Mouse (Mus musculus) ES-Bruce4 (cell line): ENCODE data around the gene Cela3b. TPM values are rescaled to one million over a fixed set of nuclear protein-coding genes. Genes with fewer than 3 reads are reported as not detected.

ENCODE experiments used
- H3K27ac ChIP-seq: 2 replicates; pipeline ENCODE4 v1.5.1; 2012; ENCODE audit warnings: low read length, inconsistent platforms; ENCODE audit not compliant: insufficient read depth
- H3K27me3 ChIP-seq: 2 replicates; pipeline ENCODE4 v1.6.1; 2012; ENCODE audit warnings: mild to moderate bottlenecking, low read length, inconsistent platforms; ENCODE audit not compliant: control insufficient read depth, poor library complexity, insufficient read depth, severe bottlenecking
- H3K36me3 ChIP-seq: 2 replicates; pipeline ENCODE4 v1.6.1; 2012; ENCODE audit warnings: inconsistent platforms, mild to moderate bottlenecking, low read length, moderate library complexity; ENCODE audit not compliant: control insufficient read depth, poor library complexity, insufficient read depth, severe bottlenecking
- H3K4me1 ChIP-seq: one replicate; pipeline ENCODE4 v1.8.1; 2011; ENCODE audit warnings: low read length; ENCODE audit not compliant: control insufficient read depth, insufficient read depth
- H3K4me3 ChIP-seq: 2 replicates; pipeline ENCODE4 v1.5.1; 2011; ENCODE audit warnings: low read depth, mild to moderate bottlenecking, low read length
- H3K9ac ChIP-seq: 2 replicates; pipeline ENCODE4 v1.6.1; 2012; ENCODE audit warnings: low read depth, mild to moderate bottlenecking, inconsistent platforms; ENCODE audit not compliant: poor library complexity, severe bottlenecking
- H3K9me3 ChIP-seq: replicated peaks from 2 replicates; pipeline ENCODE4 v1.6.1; 2012; ENCODE audit warnings: mild to moderate bottlenecking, low read length, inconsistent platforms; ENCODE audit not compliant: control insufficient read depth, poor library complexity, insufficient read depth, severe bottlenecking
- CTCF ChIP-seq: IDR thresholded peaks from one replicate; pipeline ENCODE4 v1.8.1; 2011; ENCODE audit warnings: low read depth, low read length
- EP300 ChIP-seq: IDR thresholded peaks from 2 replicates; pipeline ENCODE4 v1.6.1; 2011; ENCODE audit warnings: low read depth, low read length; ENCODE audit not compliant: insufficient read depth
- POLR2A ChIP-seq: IDR thresholded peaks from one replicate; pipeline ENCODE4 v1.8.1; 2011; ENCODE audit warnings: low read length; ENCODE audit not compliant: insufficient read depth
- polyA plus RNA-seq: library from polyadenylated mRNA; stranded (reverse); fragments of >200 nt; gene quantifications from 2 replicates; pipeline ENCODE4 v1.2.4, GENCODE M21; 2011; ENCODE audit warnings: low read depth; ENCODE audit not compliant: missing spikeins, insufficient read depth, insufficient read length

The Cela3b gene
- polyA plus RNA-seq, 1 experiment: not detected

- no peaks in the 10 kb centered on the region for H3K9me3 ChIP-seq
- H3K27ac ChIP-seq: no peak overlapping the region
- H3K36me3 ChIP-seq: no peaks in the 10 kb centered on the region
Measured at GRCm38 (mm10) chr4:137457292-137457691, 27.0 kb upstream of the Cela3b start.

GRCm38 (mm10) chr4:137456581-137456980 is 26.2 kb upstream of the Cela3b start:
- Histone ChIP-seq H3K4me1 (peaks cover 3% of the 10 kb centered on the region), H3K4me3 (no peak overlapping the region), H3K9ac (no peak overlapping the region), H3K27ac (no peak overlapping the region), H3K36me3 (no peaks in the 10 kb centered on the region), H3K9me3 (no peaks in the 10 kb centered on the region), H3K27me3 (no peaks in the 10 kb centered on the region)
- TF ChIP-seq POLR2A (no peak), CTCF (no peak), EP300 (no peak)

More at GRCm38 (mm10) chr4:137457292-137457691, 27.0 kb upstream of the Cela3b start:
- TF ChIP-seq CTCF: no peak
- no peak for TF ChIP-seq EP300
- no peak for TF ChIP-seq POLR2A
- no peak overlapping the region for H3K9ac ChIP-seq
- peaks cover 3% of the 10 kb centered on the region for H3K4me1 ChIP-seq
- H3K4me3 ChIP-seq: no peak overlapping the region
- H3K27me3 ChIP-seq: no peaks in the 10 kb centered on the region

- Histone ChIP-seq H3K9ac (no peak overlapping the region), H3K27ac (no peak overlapping the region), H3K9me3 (no peaks in the 10 kb centered on the region), H3K4me3 (no peak overlapping the region), H3K36me3 (no peaks in the 10 kb centered on the region), H3K4me1 (peaks cover 4% of the 10 kb centered on the region), H3K27me3 (no peaks in the 10 kb centered on the region)
- TF ChIP-seq POLR2A: no peak
Measured at GRCm38 (mm10) chr4:137454582-137454981, 24.2 kb upstream of the Cela3b start.

- no peak within 1 kb of the TSS for H3K9ac ChIP-seq
- H3K9me3 ChIP-seq: no peaks in the 10 kb centered on the region
- no peaks in the 10 kb centered on the region for H3K36me3 ChIP-seq
- H3K27me3 ChIP-seq: no peaks in the 10 kb centered on the region
- TF ChIP-seq CTCF: no peak
- no peak for TF ChIP-seq EP300
- no peak for TF ChIP-seq POLR2A
- no peak within 1 kb of the TSS for H3K4me3 ChIP-seq
- H3K4me1 ChIP-seq: peaks cover 8% of the 10 kb centered on the region
- no peak within 1 kb of the TSS for H3K27ac ChIP-seq
Measured at GRCm38 (mm10) chr4:137453234-137453767, 23.0 kb upstream of the Cela3b start, which contains the start of gene 1700013G24Rik. Gene 1700013G24Rik, plus strand, starts transcription at chr4:137453284.

GRCm38 (mm10) chr4:137452190-137452589 is 21.9 kb upstream of the Cela3b start:
- H3K4me3 ChIP-seq: no peak overlapping the region
- no peak overlapping the region for H3K9ac ChIP-seq
- no peaks in the 10 kb centered on the region for H3K9me3 ChIP-seq
- no peaks in the 10 kb centered on the region for H3K36me3 ChIP-seq
- TF ChIP-seq POLR2A (no peak), CTCF (no peak), EP300 (no peak)
- peaks cover 11% of the 10 kb centered on the region for H3K4me1 ChIP-seq
- H3K27me3 ChIP-seq: no peaks in the 10 kb centered on the region
- H3K27ac ChIP-seq: no peak overlapping the region

- Histone ChIP-seq H3K9ac (peak overlapping the region; percentile 35), H3K9me3 (no peaks in the 10 kb centered on the region), H3K4me1 (peaks cover 11% of the 10 kb centered on the region), H3K27me3 (no peaks in the 10 kb centered on the region), H3K36me3 (no peaks in the 10 kb centered on the region), H3K4me3 (no peak overlapping the region), H3K27ac (peak overlapping the region; percentile 91)
- TF ChIP-seq CTCF: no peak
- TF ChIP-seq EP300: no peak
- TF ChIP-seq POLR2A: no peak
Measured at GRCm38 (mm10) chr4:137449715-137450114, 19.4 kb upstream of the Cela3b start.
